12 mouse cellular contexts compared by ENCODE assay signal in the genomic region with DNA sequence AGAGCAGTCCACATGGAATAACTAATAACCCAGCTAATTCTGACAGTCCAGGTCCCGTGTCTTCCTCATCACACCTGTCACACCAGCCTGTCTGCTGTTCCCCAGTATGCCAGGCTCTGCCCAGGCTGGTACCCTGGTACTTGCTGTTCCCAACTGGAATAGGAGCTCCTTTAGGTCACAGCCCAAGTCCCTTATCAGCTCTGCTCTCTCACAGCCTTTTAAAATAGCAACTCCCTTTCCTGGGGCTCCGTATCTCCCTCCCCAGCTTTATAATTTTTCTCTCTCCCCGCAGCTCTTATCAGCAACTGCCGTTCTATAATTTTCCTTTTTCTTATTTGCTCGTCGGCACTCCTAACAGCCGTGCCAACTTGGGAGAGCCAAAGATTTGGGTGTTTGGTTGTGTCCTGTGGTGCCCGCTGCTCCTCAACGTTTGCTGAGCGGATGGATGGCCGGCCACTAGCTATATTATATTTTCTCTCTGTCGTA. TPM values are rescaled to one million over a fixed set of nuclear protein-coding genes. Genes with fewer than 3 reads are reported as not detected.
DNase-seq lines count a peak whose midpoint lies in the region; ATAC-seq lines count a peak whose summit lies in the region.
"Had no signal": no experiment of that assay in that cellular context is flagged by ENCODE, and none has a peak within 500 bp of the region (broad histone marks: within the 10 kb centered on the region; RNA-seq: fewer than 3 reads in every experiment).

No protein-coding gene starts in this region.

- H3K9me3 ChIP-seq in neural tube, embryonic 13.5 days, result no peaks in the 10 kb centered on the region
- no peaks in the 10 kb centered on the region for H3K9me3 ChIP-seq in limb, embryonic 10.5 days (replicated peaks)

- peaks cover 30% of the 10 kb centered on the region for H3K36me3 ChIP-seq in neural tube, embryonic 13.5 days
- peaks cover 62% of the 10 kb centered on the region for H3K36me3 ChIP-seq in limb, embryonic 10.5 days

- DNase-seq in neural tube, embryonic 10.5 days (ENCODE audit: extremely low spot score, low spot score), result no peak
- DNase-seq in heart, adult 9 months (ENCODE audit: low spot score in 2 of 2), result peak; percentile 67 to 68
- DNase-seq in limb, embryonic 10.5 days (ENCODE audit: low spot score), result no peak
- peak; percentile 43 to 70 for DNase-seq in spleen, postnatal 4 days (ENCODE audit: low spot score in 2 of 2)
- DNase-seq in cerebellum, adult 11 months, result no peak
- DNase-seq: adrenal gland, adult 2 months; cerebellum, postnatal 10 days; lung, adult 18-20 months had no signal

- ATAC-seq in neural tube, embryonic 13.5 days (ENCODE audit: low read depth), result no peak
- ATAC-seq in monocyte, adult 5-6 weeks (replicated peaks; ENCODE audit: insufficient number of reproducible peaks, low FRiP score, low TSS enrichment, poor library complexity, severe bottlenecking), result no peak

- H3K4me2 ChIP-seq in neural tube, embryonic 13.5 days, result no peak overlapping the region

- H3K4me3 ChIP-seq in neural tube, embryonic 13.5 days, result no peak overlapping the region
- H3K4me3 ChIP-seq in limb, embryonic 10.5 days, result 0 out of 2 replicates have a peak overlapping the region, but pooled peaks have one; percentile 2

- no peak overlapping the region for H3K27ac ChIP-seq in neural tube, embryonic 13.5 days (replicated peaks)
- H3K27ac ChIP-seq in limb, embryonic 10.5 days, result no peak overlapping the region

- WGBS in neural tube, embryonic 13.5 days, result 93% methylated on average over 12 of the region's 12 CpGs
- 93% methylated on average over 12 of the region's 12 CpGs for WGBS in limb, embryonic 10.5 days

- peaks cover 63% of the 10 kb centered on the region for H3K4me1 ChIP-seq in neural tube, embryonic 13.5 days (replicated peaks)
- H3K4me1 ChIP-seq in limb, embryonic 10.5 days, result peaks cover 64% of the 10 kb centered on the region

- H3K27me3 ChIP-seq in neural tube, embryonic 13.5 days, result no peaks in the 10 kb centered on the region
- H3K27me3 ChIP-seq in limb, embryonic 10.5 days (ENCODE audit: low read depth, poor library complexity, severe bottlenecking), result no peaks in the 10 kb centered on the region

- 0 out of 2 replicates have a peak overlapping the region, but pooled peaks have one; percentile 17 for H3K9ac ChIP-seq in neural tube, embryonic 13.5 days

RNA-seq across cellular contexts. Expression of a gene that starts 3.8 kb away (rescaled TPM):
- polyA plus RNA-seq in neural tube, embryonic 13.5 days (2015; fragmentation: Nextera tagmentation; extraction: Ambion mirVana), result 10.4 and 10.7 TPM in 2 replicates
- 15.7 and 16.5 TPM in 2 replicates for polyA plus RNA-seq in limb, embryonic 10.5 days (2016; fragmentation: Nextera tagmentation; extraction: Ambion mirVana)
- total RNA-seq in monocyte, adult 5-6 weeks (2017), result 0.96 to 3.7 TPM in 2 of 3 replicates, not detected in the other

RNA-seq across cellular contexts. Expression of a gene that starts 24.5 kb away (rescaled TPM):
- 124 and 137 TPM in 2 replicates for polyA plus RNA-seq in neural tube, embryonic 13.5 days (2015; fragmentation: Nextera tagmentation; extraction: Ambion mirVana)
- 16.6 and 24.2 TPM in 2 replicates for polyA plus RNA-seq in limb, embryonic 10.5 days (2016; fragmentation: Nextera tagmentation; extraction: Ambion mirVana)
- total RNA-seq in monocyte, adult 5-6 weeks (2017), result 0.68 to 1.3 TPM in 2 of 3 replicates, not detected in the other

RNA-seq across cellular contexts. Expression of a gene that starts 35.3 kb away (rescaled TPM):
- not detected in 2 replicates for polyA plus RNA-seq in neural tube, embryonic 13.5 days (2015; fragmentation: Nextera tagmentation; extraction: Ambion mirVana)
- 0.28 TPM in 1 of 2 replicates, not detected in the other for polyA plus RNA-seq in limb, embryonic 10.5 days (2016; fragmentation: Nextera tagmentation; extraction: Ambion mirVana)
- total RNA-seq in monocyte, adult 5-6 weeks (2017), result not detected in 3 replicates
- total RNA-seq: ES-E14; layer of hippocampus, postnatal 10 days had no signal

RNA-seq across cellular contexts. Expression of a gene that starts 35.4 kb away (rescaled TPM):
- 68.7 and 76.3 TPM in 2 replicates for polyA plus RNA-seq in neural tube, embryonic 13.5 days (2015; fragmentation: Nextera tagmentation; extraction: Ambion mirVana)
- polyA plus RNA-seq in limb, embryonic 10.5 days (2016; fragmentation: Nextera tagmentation; extraction: Ambion mirVana), result 60.7 and 68.0 TPM in 2 replicates
- total RNA-seq in monocyte, adult 5-6 weeks (2017), result 112 to 132 TPM (median 124 TPM) in 3 replicates

RNA-seq across cellular contexts. Expression of a gene that starts 56.6 kb away (rescaled TPM):
- 20.5 and 21.7 TPM in 2 replicates for polyA plus RNA-seq in neural tube, embryonic 13.5 days (2015; fragmentation: Nextera tagmentation; extraction: Ambion mirVana)
- polyA plus RNA-seq in limb, embryonic 10.5 days (2016; fragmentation: Nextera tagmentation; extraction: Ambion mirVana), result 21.8 and 25.4 TPM in 2 replicates
- 106 to 143 TPM (median 108 TPM) in 3 replicates for total RNA-seq in monocyte, adult 5-6 weeks (2017)

Comparison
In these comparisons a context has a peak if more than half of its experiments do, and no peak if none do; other contexts are left out.
1. DNase-seq: peak in heart, adult 9 months (2 of 2) and spleen, postnatal 4 days (2 of 2); none in neural tube, embryonic 10.5 days (single experiment), limb, embryonic 10.5 days (single experiment) and cerebellum, adult 11 months (single experiment).